Mouse (Mus musculus) cerebellum, adult 2 months (tissue): Measurements from ENCODE around the gene Npas1.

Experiments
- CTCF ChIP-seq: fragments of 200-500 bp; IDR thresholded peaks from 2 replicates; pipeline ENCODE4 v1.5.1; 2011; ENCODE audit warnings: low read depth, mild to moderate bottlenecking, control low read depth, low read length, moderate library complexity, borderline replicate concordance; ENCODE audit not compliant: insufficient read depth
- POLR2A ChIP-seq: fragments of 200-500 bp; IDR thresholded peaks from 2 replicates; pipeline ENCODE4 v1.6.1; 2011; ENCODE audit warnings: low read length, control low read depth, borderline replicate concordance; ENCODE audit not compliant: insufficient read depth

- TF ChIP-seq POLR2A (no peak), CTCF (no peak)
Observed at GRCm38 (mm10) chr7:16420493-16421118, 56.9 kb downstream of the Npas1 start.
